Mouse (Mus musculus): ENCODE results near the gene Lag3. TPM values are rescaled to one million over a fixed set of nuclear protein-coding genes. Genes with fewer than 3 reads are reported as not detected.

Lag3 gene
- polyA plus RNA-seq, 1 experiment from 2014 or later, result 1.3 TPM

- Histone ChIP-seq H3K36me3 (ENCODE audit: control insufficient read depth, insufficient read depth, low read length) (peaks cover 21% of the 10 kb centered on the region), H3K27me3 (ENCODE audit: control insufficient read depth, insufficient read depth, low read length) (no peaks in the 10 kb centered on the region), H3K4me3 (ENCODE audit: low read depth, low read length) (peak overlapping the region; percentile 78), H3K9me3 (ENCODE audit: control insufficient read depth, low read depth, low read length) (no peaks in the 10 kb centered on the region), H3K4me1 (ENCODE audit: control insufficient read depth, insufficient read depth, low read length) (peaks cover 22% of the 10 kb centered on the region), H3K27ac (ENCODE audit: low read length) (peak overlapping the region; percentile 94; the same call in 1 of the 2 replicates), H3K9ac (replicated peaks; ENCODE audit: low read depth, low read length) (no peak overlapping the region), H3K4me2 (replicated peaks; ENCODE audit: low read depth, low read length) (peak overlapping the region; percentile 27; the same call in 1 of the 2 replicates)
- no peak for ATAC-seq (ENCODE audit: insufficient number of reproducible peaks, insufficient read depth, low FRiP score, low read depth)
- 25% methylated on average over 1 of the region's 1 CpGs for WGBS
These were observed 18.7 kb upstream of the Lag3 start for GRCm38 (mm10) chr6:124930231-124930630.

- peak overlapping the region; percentile 93 for H3K27ac ChIP-seq (ENCODE audit: low read length)
- no peaks in the 10 kb centered on the region for H3K27me3 ChIP-seq (ENCODE audit: control insufficient read depth, insufficient read depth, low read length)
- ATAC-seq (ENCODE audit: insufficient number of reproducible peaks, insufficient read depth, low FRiP score, low read depth), result peak; percentile 64
- H3K36me3 ChIP-seq (ENCODE audit: control insufficient read depth, insufficient read depth, low read length), result no peaks in the 10 kb centered on the region
- H3K4me2 ChIP-seq (replicated peaks; ENCODE audit: low read depth, low read length), result peak overlapping the region; percentile 39
- 0 out of 2 replicates have a peak overlapping the region, but pooled peaks have one; percentile 15 for H3K9ac ChIP-seq (replicated peaks; ENCODE audit: low read depth, low read length)
- peaks cover 21% of the 10 kb centered on the region for H3K4me1 ChIP-seq (ENCODE audit: control insufficient read depth, insufficient read depth, low read length)
- H3K9me3 ChIP-seq (ENCODE audit: control insufficient read depth, low read depth, low read length), result no peaks in the 10 kb centered on the region
- H3K4me3 ChIP-seq (ENCODE audit: low read depth, low read length), result peak overlapping the region; percentile 13; the same call in 1 of the 2 replicates
- 23% methylated on average over 5 of the region's 5 CpGs for WGBS
These were observed 14.4 kb upstream of the Lag3 start for GRCm38 (mm10) chr6:124925941-124926340.

DNA sequence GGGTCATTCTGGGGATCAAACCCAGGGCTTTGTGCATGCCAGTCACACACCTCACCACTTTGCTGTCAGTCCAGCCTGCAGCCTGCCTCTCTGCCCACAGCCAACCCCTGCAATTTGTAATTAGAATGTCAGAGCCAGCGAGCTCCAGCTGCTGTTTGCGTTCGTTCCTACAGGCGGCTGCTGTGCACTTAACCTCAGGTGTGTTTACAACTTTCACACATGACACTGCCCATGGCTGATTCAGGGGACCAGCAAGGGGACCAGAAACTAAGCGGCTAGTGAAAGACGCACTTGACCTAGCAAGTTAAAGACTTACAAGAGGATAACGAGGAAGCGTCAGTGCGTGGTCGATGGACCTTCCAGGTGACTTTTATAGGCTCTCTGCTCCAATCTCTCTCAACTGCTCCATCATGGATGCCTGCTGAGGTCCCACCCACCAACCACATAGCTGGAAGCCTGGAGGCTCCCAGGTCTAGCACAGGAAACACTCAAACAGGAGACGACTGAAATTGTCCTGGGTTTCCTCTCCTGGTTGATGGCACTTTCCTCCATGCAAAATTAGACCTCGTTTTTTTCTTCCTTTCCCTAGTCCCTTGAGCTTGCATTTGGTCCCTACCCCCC lies 13.8 kb upstream of the Lag3 start:
- H3K9ac ChIP-seq (replicated peaks; ENCODE audit: low read depth, low read length), result 0 out of 2 replicates have a peak overlapping the region, but pooled peaks have one; percentile 15
- H3K27me3 ChIP-seq (ENCODE audit: control insufficient read depth, insufficient read depth, low read length), result no peaks in the 10 kb centered on the region
- H3K27ac ChIP-seq (ENCODE audit: low read length), result peak overlapping the region; percentile 93
- H3K36me3 ChIP-seq (ENCODE audit: control insufficient read depth, insufficient read depth, low read length), result no peaks in the 10 kb centered on the region
- ATAC-seq (ENCODE audit: insufficient number of reproducible peaks, insufficient read depth, low FRiP score, low read depth), result no peak
- 9% methylated on average over 12 of the region's 12 CpGs for WGBS
- peak overlapping the region; percentile 39 for H3K4me2 ChIP-seq (replicated peaks; ENCODE audit: low read depth, low read length)
- peaks cover 26% of the 10 kb centered on the region for H3K4me1 ChIP-seq (ENCODE audit: control insufficient read depth, insufficient read depth, low read length)
- no peaks in the 10 kb centered on the region for H3K9me3 ChIP-seq (ENCODE audit: control insufficient read depth, low read depth, low read length)
- peak overlapping the region; percentile 13; the same call in 1 of the 2 replicates for H3K4me3 ChIP-seq (ENCODE audit: low read depth, low read length)

- Histone ChIP-seq H3K4me1 (ENCODE audit: control insufficient read depth, insufficient read depth, low read length) (peaks cover 28% of the 10 kb centered on the region), H3K27me3 (ENCODE audit: control insufficient read depth, insufficient read depth, low read length) (no peaks in the 10 kb centered on the region), H3K4me2 (replicated peaks; ENCODE audit: low read depth, low read length) (no peak overlapping the region), H3K9me3 (ENCODE audit: control insufficient read depth, low read depth, low read length) (no peaks in the 10 kb centered on the region), H3K36me3 (ENCODE audit: control insufficient read depth, insufficient read depth, low read length) (no peaks in the 10 kb centered on the region), H3K9ac (replicated peaks; ENCODE audit: low read depth, low read length) (no peak overlapping the region), H3K4me3 (ENCODE audit: low read depth, low read length) (no peak overlapping the region), H3K27ac (ENCODE audit: low read length) (peak overlapping the region; percentile 100; the same call in 1 of the 2 replicates)
- 58% methylated on average over 4 of the region's 4 CpGs for WGBS
- ATAC-seq (ENCODE audit: insufficient number of reproducible peaks, insufficient read depth, low FRiP score, low read depth), result no peak
These were observed 10.0 kb upstream of the Lag3 start for GRCm38 (mm10) chr6:124921539-124921938.

DNA sequence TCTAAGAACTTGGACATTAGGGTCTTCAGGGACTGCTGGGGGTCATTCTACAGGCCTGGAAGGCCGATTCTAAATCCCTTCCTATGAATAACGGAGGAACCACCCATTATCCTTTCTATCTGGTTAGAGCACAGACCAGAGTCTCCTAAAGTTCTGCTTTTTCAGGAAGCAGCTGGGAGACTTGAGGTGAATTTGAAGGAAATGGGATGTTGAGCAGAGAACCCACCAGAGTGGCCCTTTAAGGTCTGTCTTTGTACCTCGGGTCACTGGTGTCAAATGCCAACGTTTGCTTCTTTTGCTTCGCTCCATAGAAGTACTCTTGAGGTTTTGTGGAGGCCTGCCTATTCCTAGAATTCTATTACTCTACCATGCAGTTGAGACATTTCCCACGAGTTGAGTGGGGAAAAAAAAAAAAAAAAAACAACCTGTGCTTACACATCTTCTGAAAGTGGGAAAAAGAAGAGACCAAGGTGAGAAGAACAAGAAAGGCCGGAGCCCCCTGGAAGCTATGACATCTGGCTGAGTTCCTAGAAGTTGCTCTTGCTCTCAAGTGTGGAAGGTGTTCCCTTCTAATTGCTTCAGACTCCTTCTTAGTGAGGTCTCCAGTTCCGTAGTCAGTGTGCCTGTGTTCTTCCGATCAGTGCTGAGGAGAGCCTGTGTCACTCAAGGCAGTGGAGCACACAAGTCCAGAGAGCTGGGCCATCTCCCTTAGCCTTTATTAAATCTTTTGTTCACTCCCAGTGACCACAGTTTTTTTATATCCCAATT lies 9.0 kb upstream of the Lag3 start:
- Histone ChIP-seq H3K27ac (ENCODE audit: low read length) (peak overlapping the region; percentile 100), H3K4me3 (ENCODE audit: low read depth, low read length) (peak overlapping the region; percentile 18), H3K27me3 (ENCODE audit: control insufficient read depth, insufficient read depth, low read length) (no peaks in the 10 kb centered on the region), H3K9ac (replicated peaks; ENCODE audit: low read depth, low read length) (no peak overlapping the region), H3K4me2 (replicated peaks; ENCODE audit: low read depth, low read length) (peak overlapping the region; percentile 99), H3K36me3 (ENCODE audit: control insufficient read depth, insufficient read depth, low read length) (0 out of 2 replicates have a peak, but pooled peaks cover 2% of the 10 kb centered on the region), H3K4me1 (ENCODE audit: control insufficient read depth, insufficient read depth, low read length) (peaks cover 27% of the 10 kb centered on the region), H3K9me3 (ENCODE audit: control insufficient read depth, low read depth, low read length) (no peaks in the 10 kb centered on the region)
- 29% methylated on average over 9 of the region's 9 CpGs for WGBS
- no peak for ATAC-seq (ENCODE audit: insufficient number of reproducible peaks, insufficient read depth, low FRiP score, low read depth)

GRCm38 (mm10) chr6:124919695-124920317 lies 8.3 kb upstream of the Lag3 start, which contains the start of gene Ptms:
TSS of gene Ptms (minus strand) at chr6:124920103.
- Histone ChIP-seq H3K36me3 (ENCODE audit: control insufficient read depth, insufficient read depth, low read length) (peaks cover 8% of the 10 kb centered on the region; the same call in 1 of the 2 replicates), H3K4me2 (replicated peaks; ENCODE audit: low read depth, low read length) (peak within 1 kb of the TSS; percentile 99), H3K27ac (ENCODE audit: low read length) (peak within 1 kb of the TSS; percentile 100), H3K9me3 (ENCODE audit: control insufficient read depth, low read depth, low read length) (no peaks in the 10 kb centered on the region), H3K27me3 (ENCODE audit: control insufficient read depth, insufficient read depth, low read length) (no peaks in the 10 kb centered on the region), H3K9ac (replicated peaks; ENCODE audit: low read depth, low read length) (0 out of 2 replicates have a peak within 1 kb of the TSS, but pooled peaks have one; percentile 14), H3K4me1 (ENCODE audit: control insufficient read depth, insufficient read depth, low read length) (peaks cover 27% of the 10 kb centered on the region), H3K4me3 (ENCODE audit: low read depth, low read length) (peak within 1 kb of the TSS; percentile 18)
- ATAC-seq (ENCODE audit: insufficient number of reproducible peaks, insufficient read depth, low FRiP score, low read depth), result peak; percentile 87
- WGBS, result 2% methylated on average over 13 of the region's 13 CpGs

DNA sequence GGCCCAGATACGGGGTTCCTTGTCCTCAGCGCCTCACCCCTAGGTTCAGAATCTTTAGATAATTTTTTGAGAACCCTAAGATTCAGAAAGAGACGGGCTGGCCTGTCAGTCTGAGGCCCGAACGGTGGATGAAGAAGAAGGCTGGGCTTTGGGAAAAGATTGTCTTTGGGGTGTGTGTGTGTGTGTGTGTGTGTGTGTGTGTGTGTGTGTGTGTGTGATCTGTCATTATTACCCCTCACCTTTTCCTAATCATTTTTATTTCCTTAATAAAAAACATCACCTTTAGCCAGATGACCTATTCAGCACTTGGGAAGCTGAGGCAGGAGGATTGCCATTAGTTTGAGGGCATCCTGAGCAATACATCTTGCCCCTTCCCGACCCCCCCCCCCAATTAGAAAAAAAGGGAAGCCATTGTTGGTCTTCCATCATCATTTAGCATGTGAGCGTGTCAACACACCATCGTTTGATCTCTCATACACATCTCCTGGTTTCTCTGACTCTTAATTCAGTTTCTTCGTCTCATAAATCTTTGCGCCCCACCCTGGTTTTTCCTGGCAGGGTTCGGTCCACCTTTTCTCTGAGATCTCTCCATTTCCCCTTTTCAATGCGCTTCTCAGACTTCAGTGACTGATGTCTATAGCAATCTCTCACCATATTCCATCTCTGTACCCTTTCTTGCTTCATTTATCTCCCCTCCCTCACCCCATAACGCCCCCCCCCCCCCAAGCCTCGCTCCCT lies 7.6 kb upstream of the Lag3 start:
- 17% methylated on average over 14 of the region's 14 CpGs for WGBS
- Histone ChIP-seq H3K9me3 (ENCODE audit: control insufficient read depth, low read depth, low read length) (no peaks in the 10 kb centered on the region), H3K4me1 (ENCODE audit: control insufficient read depth, insufficient read depth, low read length) (peaks cover 26% of the 10 kb centered on the region), H3K27me3 (ENCODE audit: control insufficient read depth, insufficient read depth, low read length) (no peaks in the 10 kb centered on the region), H3K36me3 (ENCODE audit: control insufficient read depth, insufficient read depth, low read length) (peaks cover 16% of the 10 kb centered on the region), H3K27ac (ENCODE audit: low read length) (peak overlapping the region; percentile 100), H3K4me2 (replicated peaks; ENCODE audit: low read depth, low read length) (peak overlapping the region; percentile 99), H3K9ac (replicated peaks; ENCODE audit: low read depth, low read length) (no peak overlapping the region), H3K4me3 (ENCODE audit: low read depth, low read length) (peak overlapping the region; percentile 18; the same call in 1 of the 2 replicates)
- no peak for ATAC-seq (ENCODE audit: insufficient number of reproducible peaks, insufficient read depth, low FRiP score, low read depth)

GRCm38 (mm10) chr6:124918331-124918690 lies 6.8 kb upstream of the Lag3 start:
- peak overlapping the region; percentile 100 for H3K27ac ChIP-seq (ENCODE audit: low read length)
- peaks cover 23% of the 10 kb centered on the region for H3K36me3 ChIP-seq (ENCODE audit: control insufficient read depth, insufficient read depth, low read length)
- no peaks in the 10 kb centered on the region for H3K27me3 ChIP-seq (ENCODE audit: control insufficient read depth, insufficient read depth, low read length)
- no peaks in the 10 kb centered on the region for H3K9me3 ChIP-seq (ENCODE audit: control insufficient read depth, low read depth, low read length)
- no peak for ATAC-seq (ENCODE audit: insufficient number of reproducible peaks, insufficient read depth, low FRiP score, low read depth)
- H3K4me2 ChIP-seq (replicated peaks; ENCODE audit: low read depth, low read length), result peak overlapping the region; percentile 99
- WGBS, result 9% methylated on average over 7 of the region's 7 CpGs
- peaks cover 26% of the 10 kb centered on the region for H3K4me1 ChIP-seq (ENCODE audit: control insufficient read depth, insufficient read depth, low read length)
- H3K9ac ChIP-seq (replicated peaks; ENCODE audit: low read depth, low read length), result peak overlapping the region; percentile 25; the same call in 1 of the 2 replicates
- H3K4me3 ChIP-seq (ENCODE audit: low read depth, low read length), result peak overlapping the region; percentile 85

All from stomach, embryonic 14.5 days (tissue).